Mouse (Mus musculus) liver, adult 2 months (tissue): ENCODE data around the gene Tmprss11d. TPM values are rescaled to one million over a fixed set of nuclear protein-coding genes. Genes with fewer than 3 reads are reported as not detected.

Experiments used
- DNase-seq: peaks from one replicate; pipeline ENCODE4 v3.0.0-alpha.2; 2011; ENCODE audit warnings: low read depth, low spot score; ENCODE audit errors: extremely low read depth
- H3K27ac ChIP-seq: fragments of 200-500 bp; replicated peaks from 2 replicates; pipeline ENCODE4 v1.5.1; 2012; ENCODE audit warnings: low read depth, mild to moderate bottlenecking, control low read depth, inconsistent platforms, low read length; ENCODE audit not compliant: insufficient read depth
- H3K27me3 ChIP-seq: fragments of 200-500 bp; 2 replicates; pipeline ENCODE4 v1.6.1; 2012; ENCODE audit warnings: mild to moderate bottlenecking, moderate library complexity, low read length, inconsistent platforms; ENCODE audit not compliant: control insufficient read depth, insufficient read depth
- H3K36me3 ChIP-seq: fragments of 200-500 bp; 2 replicates; pipeline ENCODE4 v1.6.1; 2012; ENCODE audit warnings: low read length, inconsistent platforms; ENCODE audit not compliant: control insufficient read depth, insufficient read depth
- H3K4me1 ChIP-seq: fragments of 200-500 bp; 2 replicates; pipeline ENCODE4 v1.6.1; 2011; ENCODE audit warnings: low read length; ENCODE audit not compliant: control insufficient read depth, insufficient read depth
- H3K4me3 ChIP-seq: fragments of 200-500 bp; 2 replicates; pipeline ENCODE4 v1.5.1; 2011; ENCODE audit warnings: low read depth, mild to moderate bottlenecking, control low read depth, low read length, moderate library complexity; ENCODE audit not compliant: insufficient read depth
- H3K79me2 ChIP-seq: fragments of 200-500 bp; 2 replicates; pipeline ENCODE4 v1.6.1; 2012; ENCODE audit warnings: inconsistent platforms, mild to moderate bottlenecking, low read length, moderate library complexity; ENCODE audit not compliant: control insufficient read depth, insufficient read depth
- H3K9ac ChIP-seq: fragments of 200-500 bp; 2 replicates; pipeline ENCODE4 v1.6.1; 2012; ENCODE audit warnings: low read depth, mild to moderate bottlenecking, control low read depth, inconsistent platforms, low read length
- CTCF ChIP-seq: fragments of 200-500 bp; IDR thresholded peaks from 2 replicates; pipeline ENCODE4 v1.5.1; 2011; ENCODE audit warnings: low read depth, low read length, control low read depth
- POLR2A ChIP-seq: fragments of 200-500 bp; IDR thresholded peaks from 2 replicates; pipeline ENCODE4 v1.6.1; 2011; ENCODE audit warnings: low read length, control low read depth; ENCODE audit not compliant: insufficient read depth; ENCODE audit errors: extremely low read depth
- WGBS: fragments of 180-500 bp; shearing (Covaris S2); methylation state at CpG from one replicate; pipeline ENCODE4 v1.1.7; 2018; 5-methylcytosine and 5-hydroxymethylcytosine counted together
- polyA plus RNA-seq: library from polyadenylated mRNA; depleted of rRNA; stranded (reverse); fragments of >200 nt; gene quantifications from 2 replicates; pipeline ENCODE4 v1.2.3, GENCODE M21; 2012; rRNA removed
- total RNA-seq: library from RNA; depleted of rRNA; stranded (reverse); fragments of >200 nt; gene quantifications from 2 replicates; pipeline ENCODE4 v1.2.3, GENCODE M21; 2014; rRNA removed

Tmprss11d gene
- total and polyA plus RNA-seq, 2 experiments, result not detected

- no peak for TF ChIP-seq POLR2A
- TF ChIP-seq CTCF, result no peak
- no peaks in the 10 kb centered on the region for H3K4me1 ChIP-seq
- no peak within 1 kb of the TSS for H3K4me3 ChIP-seq
- H3K79me2 ChIP-seq, result no peaks in the 10 kb centered on the region
- DNase-seq, result no peak
- no peak within 1 kb of the TSS for H3K27ac ChIP-seq
- H3K27me3 ChIP-seq, result no peaks in the 10 kb centered on the region
- WGBS, result 64% methylated on average over 4 of the region's 4 CpGs
- H3K9ac ChIP-seq, result no peak within 1 kb of the TSS
- H3K36me3 ChIP-seq, result no peaks in the 10 kb centered on the region
Observed at GRCm38 (mm10) chr5:86289208-86289607, 84.0 kb downstream of the Tmprss11d start, which contains the start of gene Tmprss11c. TSS of gene Tmprss11c (minus strand) at chr5:86289308.

Other genes with a start within 250 kb of the Tmprss11d start
- gene Uba6, start 200.6 kb downstream of the Tmprss11d start, total RNA-seq, result 5.0 and 5.5 TPM in 2 replicates
- 0.63 and 0.69 TPM in 2 replicates for gene Uba6, start 200.6 kb downstream of the Tmprss11d start, polyA plus RNA-seq
- not detected in 2 replicates for gene Gnrhr, start 175.5 kb downstream of the Tmprss11d start, total RNA-seq
- not detected in 2 replicates for gene Gnrhr, start 175.5 kb downstream of the Tmprss11d start, polyA plus RNA-seq
- not detected in 2 replicates for gene Tmprss11c, start 84.1 kb downstream of the Tmprss11d start, total RNA-seq
- not detected in 2 replicates for gene Tmprss11c, start 84.1 kb downstream of the Tmprss11d start, polyA plus RNA-seq
- not detected in 2 replicates for gene Tmprss11a, start 95.6 kb upstream of the Tmprss11d start, total RNA-seq
- gene Tmprss11a, start 95.6 kb upstream of the Tmprss11d start, polyA plus RNA-seq, result not detected in 2 replicates
- gene Tmprss11g, start 145.2 kb upstream of the Tmprss11d start, total RNA-seq, result not detected in 2 replicates
- gene Tmprss11g, start 145.2 kb upstream of the Tmprss11d start, polyA plus RNA-seq, result not detected in 2 replicates